Mouse (Mus musculus) neural tube, embryonic 14.5 days (tissue): ENCODE results near the gene Rragc. TPM values are rescaled to one million over a fixed set of nuclear protein-coding genes. Genes with fewer than 3 reads are reported as not detected.
A peak's percentile ranks its signal among the peaks of the same experiment; 100 is the strongest.

Source experiments
- ATAC-seq: fragments of 200-750 bp; cut with Nextera tagmentation; 2 replicates; pipeline ENCODE4 v1.8.0; 2017; ENCODE audit warnings: low read depth, mild to moderate bottlenecking, moderate TSS enrichment, moderate library complexity
- H3K27ac ChIP-seq: fragments of 300-500 bp; sonication (generic); 2 replicates; pipeline ENCODE4 v1.5.1; 2014; ENCODE audit warnings: low read depth, mild to moderate bottlenecking, control low read depth, low read length, moderate library complexity, mixed read lengths
- H3K27me3 ChIP-seq: fragments of 300-500 bp; sonication (generic); 2 replicates; pipeline ENCODE4 v1.6.1; 2014; ENCODE audit warnings: low read length; ENCODE audit not compliant: control insufficient read depth, insufficient read depth
- H3K36me3 ChIP-seq: fragments of 300-500 bp; sonication (generic); 2 replicates; pipeline ENCODE4 v1.6.1; 2014; ENCODE audit warnings: low read length, mixed read lengths; ENCODE audit not compliant: control insufficient read depth, insufficient read depth
- H3K4me1 ChIP-seq: fragments of 300-500 bp; sonication (generic); 2 replicates; pipeline ENCODE4 v1.6.1; 2014; ENCODE audit warnings: low read length; ENCODE audit not compliant: control insufficient read depth, insufficient read depth
- H3K4me2 ChIP-seq: fragments of 300-500 bp; sonication (generic); 2 replicates; pipeline ENCODE4 v1.6.1; 2014; ENCODE audit warnings: mild to moderate bottlenecking, low read depth, low read length, control low read depth
- H3K4me3 ChIP-seq: fragments of 300-500 bp; sonication (generic); 2 replicates; pipeline ENCODE4 v1.5.1; 2014; ENCODE audit warnings: low read depth, low read length, control low read depth, mixed read lengths
- H3K9ac ChIP-seq: fragments of 300-500 bp; sonication (generic); replicated peaks from 2 replicates; pipeline ENCODE4 v1.6.1; 2014; ENCODE audit warnings: low read depth, mild to moderate bottlenecking, control low read depth, low read length, mixed read lengths
- H3K9me3 ChIP-seq: fragments of 300-500 bp; sonication (generic); 2 replicates; pipeline ENCODE4 v1.6.1; 2016; ENCODE audit warnings: low read length; ENCODE audit not compliant: control insufficient read depth
- WGBS: fragments of 180-500 bp; shearing (Covaris S2); extraction: QIAGEN DNeasy Blood & Tissue Kit; methylation state at CpG from one replicate; pipeline ENCODE4 v1.1.7; 2014; 5-methylcytosine and 5-hydroxymethylcytosine counted together
- polyA plus RNA-seq: library from polyadenylated mRNA; unstranded; fragments of >200 nt; fragmentation: Nextera tagmentation; extraction: Ambion mirVana; gene quantifications from 2 replicates; pipeline ENCODE4 v1.2.1, GENCODE M21; 2014

Rragc gene
- polyA plus RNA-seq, 1 experiment from 2014 or later = 47.3 TPM

- no peak for ATAC-seq
- Histone ChIP-seq H3K4me1 (peaks cover 9% of the 10 kb centered on the region), H3K4me3 (no peak overlapping the region), H3K36me3 (peaks cover 4% of the 10 kb centered on the region; the same call in 1 of the 2 replicates), H3K27ac (no peak overlapping the region), H3K9me3 (no peaks in the 10 kb centered on the region), H3K9ac (no peak overlapping the region), H3K27me3 (peaks cover under 1% of the 10 kb centered on the region; the same call in 1 of the 2 replicates), H3K4me2 (no peak overlapping the region)
- WGBS = 74% methylated on average over 2 of the region's 2 CpGs
Measured at GRCm38 (mm10) chr4:123912431-123912830, 4.8 kb upstream of the Rragc start.

- Histone ChIP-seq H3K36me3 (0 out of 2 replicates have a peak, but pooled peaks cover 7% of the 10 kb centered on the region), H3K4me3 (peak within 1 kb of the TSS; percentile 67), H3K9ac (peak within 1 kb of the TSS; percentile 93), H3K27me3 (peaks cover 3% of the 10 kb centered on the region; the same call in 1 of the 2 replicates), H3K27ac (peak within 1 kb of the TSS; percentile 76), H3K9me3 (no peaks in the 10 kb centered on the region), H3K4me2 (peak within 1 kb of the TSS; percentile 93), H3K4me1 (peaks cover 22% of the 10 kb centered on the region)
- WGBS = 0% methylated on average over 52 of the region's 63 CpGs
- ATAC-seq = peak; percentile 49; the same call in 1 of the 2 replicates
Measured at GRCm38 (mm10) chr4:123917548-123918140, 398 bp downstream of the Rragc start, which contains the start of gene 4930535I16Rik. Gene 4930535I16Rik (minus strand): TSS chr4:123918022.

- peak overlapping the region; percentile 67 for H3K4me3 ChIP-seq
Measured at GRCm38 (mm10) chr4:123918851-123919250, 1.6 kb downstream of the Rragc start.

GRCm38 (mm10) chr4:123921055-123921565 lies 3.9 kb downstream of the Rragc start:
- Histone ChIP-seq H3K9ac (no peak overlapping the region), H3K4me2 (no peak overlapping the region), H3K4me1 (peaks cover 17% of the 10 kb centered on the region), H3K27ac (no peak overlapping the region), H3K27me3 (peaks cover 3% of the 10 kb centered on the region; the same call in 1 of the 2 replicates), H3K9me3 (no peaks in the 10 kb centered on the region), H3K36me3 (peaks cover 31% of the 10 kb centered on the region), H3K4me3 (no peak overlapping the region)
- 92% methylated on average over 4 of the region's 4 CpGs for WGBS
- no peak for ATAC-seq

More at GRCm38 (mm10) chr4:123918851-123919250, 1.6 kb downstream of the Rragc start:
- H3K4me2 ChIP-seq = peak overlapping the region; percentile 93
- H3K27ac ChIP-seq = no peak overlapping the region
- no peak for ATAC-seq
- H3K9me3 ChIP-seq = no peaks in the 10 kb centered on the region
- H3K36me3 ChIP-seq = peaks cover 14% of the 10 kb centered on the region
- peaks cover 3% of the 10 kb centered on the region; the same call in 1 of the 2 replicates for H3K27me3 ChIP-seq
- WGBS = 65% methylated on average over 2 of the region's 2 CpGs
- H3K9ac ChIP-seq = no peak overlapping the region
- H3K4me1 ChIP-seq = peaks cover 22% of the 10 kb centered on the region

- Histone ChIP-seq H3K4me1 (no peaks in the 10 kb centered on the region), H3K4me2 (no peak overlapping the region), H3K27ac (no peak overlapping the region), H3K27me3 (no peaks in the 10 kb centered on the region), H3K9me3 (no peaks in the 10 kb centered on the region), H3K36me3 (peaks cover 48% of the 10 kb centered on the region), H3K4me3 (no peak overlapping the region), H3K9ac (no peak overlapping the region)
- ATAC-seq = no peak
Measured at GRCm38 (mm10) chr4:123927961-123928360, 10.7 kb downstream of the Rragc start.

- Histone ChIP-seq H3K4me3 (no peak overlapping the region), H3K4me1 (no peaks in the 10 kb centered on the region), H3K36me3 (peaks cover 45% of the 10 kb centered on the region), H3K4me2 (no peak overlapping the region), H3K27ac (no peak overlapping the region), H3K9me3 (no peaks in the 10 kb centered on the region), H3K27me3 (no peaks in the 10 kb centered on the region), H3K9ac (no peak overlapping the region)
- WGBS = 93% methylated on average over 4 of the region's 4 CpGs
- no peak for ATAC-seq
Measured at GRCm38 (mm10) chr4:123929994-123930393, 12.7 kb downstream of the Rragc start.

GRCm38 (mm10) chr4:123934306-123934705 lies 17.1 kb downstream of the Rragc start:
- peaks cover 38% of the 10 kb centered on the region for H3K36me3 ChIP-seq
- no peaks in the 10 kb centered on the region for H3K9me3 ChIP-seq
- no peak overlapping the region for H3K9ac ChIP-seq
- ATAC-seq = no peak
- H3K4me2 ChIP-seq = no peak overlapping the region
- H3K27me3 ChIP-seq = no peaks in the 10 kb centered on the region
- H3K27ac ChIP-seq = no peak overlapping the region
- 96% methylated on average over 4 of the region's 4 CpGs for WGBS
- H3K4me3 ChIP-seq = no peak overlapping the region
- no peaks in the 10 kb centered on the region for H3K4me1 ChIP-seq

- no peak overlapping the region for H3K9ac ChIP-seq
- H3K4me2 ChIP-seq = no peak overlapping the region
- no peaks in the 10 kb centered on the region for H3K9me3 ChIP-seq
- peaks cover 30% of the 10 kb centered on the region for H3K36me3 ChIP-seq
- no peak overlapping the region for H3K27ac ChIP-seq
- no peaks in the 10 kb centered on the region for H3K27me3 ChIP-seq
- WGBS = 95% methylated on average over 7 of the region's 7 CpGs
- H3K4me3 ChIP-seq = no peak overlapping the region
- H3K4me1 ChIP-seq = no peaks in the 10 kb centered on the region
- ATAC-seq = no peak
Measured at GRCm38 (mm10) chr4:123936059-123936458, 18.8 kb downstream of the Rragc start.

- Histone ChIP-seq H3K4me3 (no peak overlapping the region), H3K27me3 (no peaks in the 10 kb centered on the region), H3K9me3 (no peaks in the 10 kb centered on the region), H3K27ac (no peak overlapping the region), H3K4me2 (no peak overlapping the region), H3K4me1 (no peaks in the 10 kb centered on the region), H3K9ac (no peak overlapping the region), H3K36me3 (peaks cover 13% of the 10 kb centered on the region)
- ATAC-seq = no peak
- WGBS = 8% methylated on average over 4 of the region's 4 CpGs
Measured at GRCm38 (mm10) chr4:123939838-123940237, 22.6 kb downstream of the Rragc start.
